Mouse (Mus musculus) ES-Bruce4 (cell line): ENCODE data around the gene Fam107b.

Source experiments
- CTCF ChIP-seq: IDR thresholded peaks from one replicate; pipeline ENCODE4 v1.8.1; 2011; ENCODE audit warnings: low read depth, low read length
- EP300 ChIP-seq: IDR thresholded peaks from 2 replicates; pipeline ENCODE4 v1.6.1; 2011; ENCODE audit warnings: low read depth, low read length; ENCODE audit not compliant: insufficient read depth
- POLR2A ChIP-seq: IDR thresholded peaks from one replicate; pipeline ENCODE4 v1.8.1; 2011; ENCODE audit warnings: low read length; ENCODE audit not compliant: insufficient read depth

- no peak for TF ChIP-seq CTCF
- TF ChIP-seq POLR2A: no peak
- TF ChIP-seq EP300: no peak
These were observed 47.7 kb upstream of the Fam107b start for GRCm38 (mm10) chr2:3522558-3522957.
